Mouse (Mus musculus): ENCODE data around the gene Tesk1. TPM values are rescaled to one million over a fixed set of nuclear protein-coding genes. Genes with fewer than 3 reads are reported as not detected.

The Tesk1 gene
- total RNA-seq, 1 experiment = 12.4 TPM

- no peak for DNase-seq (ENCODE audit: low read depth, low spot score)
- Histone ChIP-seq H3K4me3 (ENCODE audit: insufficient read depth in 1 of 2, low read depth in 1 of 2, low read length in 2 of 2, poor library complexity in 1 of 2, severe bottlenecking in 1 of 2) (no peak overlapping the region), H3K9me3 (ENCODE audit: control insufficient read depth, insufficient read depth, low read depth, low read length) (no peaks in the 10 kb centered on the region), H3K4me1 (ENCODE audit: control insufficient read depth in 2 of 2, insufficient read depth in 2 of 2, low read length in 2 of 2, poor library complexity in 1 of 2) (peaks cover 0 to 13% of the 10 kb centered on the region in 2 experiments; a peak in 1 of 4 replicates), H3K9ac (ENCODE audit: insufficient read depth, low read depth, low read length, poor library complexity, severe bottlenecking) (no peak overlapping the region), H3K27ac (ENCODE audit: insufficient read depth, low read depth, low read length, poor library complexity, severe bottlenecking) (no peak overlapping the region), H3K36me3 (ENCODE audit: control insufficient read depth, insufficient read depth, low read length, poor library complexity, severe bottlenecking) (peaks cover 7% of the 10 kb centered on the region; the same call in 1 of the 2 replicates)
- in situ Hi-C loops (cut with MboI; ENCODE audit: low sequenced_read_pairs in 2 of 2, unreplicated experiment in 2 of 2) = no loop called here
- TF ChIP-seq MAFK (IDR thresholded peaks at IDR 0.05; ENCODE audit: insufficient read depth, low read depth, low read length) (no peak), HCFC1 (IDR thresholded peaks at IDR 0.05; ENCODE audit: borderline replicate concordance, insufficient read depth, low read length) (no peak), CHD2 (IDR thresholded peaks at IDR 0.05; ENCODE audit: low read depth, low read length) (no peak), ZC3H11A (IDR thresholded peaks at IDR 0.05; ENCODE audit: borderline replicate concordance, low read depth, low read length) (no peak), ZNF384 (IDR thresholded peaks at IDR 0.05; ENCODE audit: low read depth, low read length) (no peak)
Measured at GRCm38 (mm10) chr4:43417269-43418062, 24.3 kb upstream of the Tesk1 start.

DNA sequence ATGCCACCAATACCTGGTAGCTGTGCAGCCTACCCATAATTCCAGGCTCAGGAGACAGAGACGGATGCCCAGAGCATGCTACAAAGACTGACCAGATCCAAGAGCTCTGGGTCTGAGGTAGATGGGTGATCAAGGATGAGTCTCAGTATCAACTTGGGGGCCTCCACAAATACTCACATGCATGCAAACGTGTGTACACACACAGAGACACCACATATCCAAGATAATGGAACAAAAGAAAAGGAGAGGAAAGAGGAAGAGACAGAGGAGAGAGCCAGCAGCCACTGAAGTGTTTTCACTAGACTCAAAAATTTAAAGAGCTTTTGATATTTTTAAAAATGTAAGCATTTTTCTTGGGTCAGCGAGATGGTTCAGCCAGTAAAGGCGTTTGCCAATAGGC, 23.3 kb upstream of the Tesk1 start:
- H3K27ac ChIP-seq (ENCODE audit: insufficient read depth, low read depth, low read length, poor library complexity, severe bottlenecking) = no peak overlapping the region
- no peak overlapping the region for H3K9ac ChIP-seq (ENCODE audit: insufficient read depth, low read depth, low read length, poor library complexity, severe bottlenecking)
- H3K36me3 ChIP-seq (ENCODE audit: control insufficient read depth, insufficient read depth, low read length, poor library complexity, severe bottlenecking) = peaks cover 8% of the 10 kb centered on the region; the same call in 1 of the 2 replicates
- peaks cover 0 to 13% of the 10 kb centered on the region in 2 experiments; a peak in 1 of 4 replicates for H3K4me1 ChIP-seq (ENCODE audit: control insufficient read depth in 2 of 2, insufficient read depth in 2 of 2, low read length in 2 of 2, poor library complexity in 1 of 2)
- in situ Hi-C loops (cut with MboI; ENCODE audit: low sequenced_read_pairs in 2 of 2, unreplicated experiment in 2 of 2) = no loop called here
- no peak for TF ChIP-seq CHD2 (IDR thresholded peaks at IDR 0.05; ENCODE audit: low read depth, low read length)
- no peak for TF ChIP-seq MAFK (IDR thresholded peaks at IDR 0.05; ENCODE audit: insufficient read depth, low read depth, low read length)
- TF ChIP-seq ZC3H11A (IDR thresholded peaks at IDR 0.05; ENCODE audit: borderline replicate concordance, low read depth, low read length) = no peak
- TF ChIP-seq ZNF384 (IDR thresholded peaks at IDR 0.05; ENCODE audit: low read depth, low read length) = no peak
- TF ChIP-seq HCFC1 (IDR thresholded peaks at IDR 0.05; ENCODE audit: borderline replicate concordance, insufficient read depth, low read length) = no peak
- H3K4me3 ChIP-seq (ENCODE audit: insufficient read depth in 1 of 2, low read depth in 1 of 2, low read length in 2 of 2, poor library complexity in 1 of 2, severe bottlenecking in 1 of 2) = no peak overlapping the region
- no peaks in the 10 kb centered on the region for H3K9me3 ChIP-seq (ENCODE audit: control insufficient read depth, insufficient read depth, low read depth, low read length)
- no peak for DNase-seq (ENCODE audit: low read depth, low spot score)

DNA sequence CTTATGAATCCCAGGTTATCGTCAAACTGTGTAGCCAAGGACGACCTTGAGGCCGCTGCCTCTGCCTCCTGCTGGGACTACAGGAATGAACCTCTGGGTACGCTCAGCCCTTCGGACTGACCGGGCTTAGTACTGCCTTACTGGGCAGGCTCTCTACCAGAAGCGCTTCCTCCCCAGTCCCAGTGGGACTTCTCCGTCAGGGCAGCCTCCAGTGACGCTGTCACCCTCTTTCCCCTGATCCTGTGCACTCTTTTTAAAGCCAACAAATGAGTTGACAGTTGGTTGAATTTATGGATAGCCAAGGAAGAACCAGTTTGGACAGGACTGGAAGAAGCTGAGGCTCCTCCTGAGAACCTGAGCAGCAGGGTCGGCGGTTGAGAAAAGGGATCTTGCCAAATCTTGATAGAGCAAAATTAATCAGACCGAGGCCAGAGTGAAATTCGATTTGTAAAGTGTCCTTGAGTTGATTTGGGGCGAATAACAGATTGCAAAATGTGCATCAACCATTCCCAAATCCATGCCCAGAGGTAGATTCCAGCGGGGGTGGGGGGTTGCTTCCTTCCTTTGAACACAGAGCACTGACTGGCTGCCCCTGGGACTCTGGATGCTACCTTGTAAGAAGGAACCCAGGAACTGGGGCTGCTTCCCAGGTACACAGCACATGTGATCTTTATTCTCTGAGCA, 22.6 kb upstream of the Tesk1 start:
- no peak for TF ChIP-seq MAFK (IDR thresholded peaks at IDR 0.05; ENCODE audit: insufficient read depth, low read depth, low read length)
- TF ChIP-seq CHD2 (IDR thresholded peaks at IDR 0.05; ENCODE audit: low read depth, low read length) = no peak
- TF ChIP-seq HCFC1 (IDR thresholded peaks at IDR 0.05; ENCODE audit: borderline replicate concordance, insufficient read depth, low read length) = no peak
- TF ChIP-seq ZNF384 (IDR thresholded peaks at IDR 0.05; ENCODE audit: low read depth, low read length) = no peak
- no peak for TF ChIP-seq ZC3H11A (IDR thresholded peaks at IDR 0.05; ENCODE audit: borderline replicate concordance, low read depth, low read length)
- no peak for DNase-seq (ENCODE audit: low read depth, low spot score)
- H3K4me3 ChIP-seq (ENCODE audit: insufficient read depth in 1 of 2, low read depth in 1 of 2, low read length in 2 of 2, poor library complexity in 1 of 2, severe bottlenecking in 1 of 2) = no peak overlapping the region
- no peak overlapping the region for H3K9ac ChIP-seq (ENCODE audit: insufficient read depth, low read depth, low read length, poor library complexity, severe bottlenecking)
- no peak overlapping the region for H3K27ac ChIP-seq (ENCODE audit: insufficient read depth, low read depth, low read length, poor library complexity, severe bottlenecking)
- in situ Hi-C loops (cut with MboI; ENCODE audit: low sequenced_read_pairs in 2 of 2, unreplicated experiment in 2 of 2) = no loop called here
- peaks cover 14% of the 10 kb centered on the region; the same call in 1 of the 2 replicates for H3K36me3 ChIP-seq (ENCODE audit: control insufficient read depth, insufficient read depth, low read length, poor library complexity, severe bottlenecking)
- H3K4me1 ChIP-seq (ENCODE audit: control insufficient read depth in 2 of 2, insufficient read depth in 2 of 2, low read length in 2 of 2, poor library complexity in 1 of 2) = peaks cover 0 to 13% of the 10 kb centered on the region in 2 experiments; a peak in 1 of 4 replicates
- no peaks in the 10 kb centered on the region for H3K9me3 ChIP-seq (ENCODE audit: control insufficient read depth, insufficient read depth, low read depth, low read length)

- no peak overlapping the region for H3K27ac ChIP-seq (ENCODE audit: insufficient read depth, low read depth, low read length, poor library complexity, severe bottlenecking)
- H3K36me3 ChIP-seq (ENCODE audit: control insufficient read depth, insufficient read depth, low read length, poor library complexity, severe bottlenecking) = peaks cover 17% of the 10 kb centered on the region; the same call in 1 of the 2 replicates
- peaks cover 0 to 13% of the 10 kb centered on the region in 2 experiments; a peak in 1 of 4 replicates for H3K4me1 ChIP-seq (ENCODE audit: control insufficient read depth in 2 of 2, insufficient read depth in 2 of 2, low read length in 2 of 2, poor library complexity in 1 of 2)
- DNase-seq (ENCODE audit: low read depth, low spot score) = no peak
- no peak overlapping the region for H3K9ac ChIP-seq (ENCODE audit: insufficient read depth, low read depth, low read length, poor library complexity, severe bottlenecking)
- no peak overlapping the region for H3K4me3 ChIP-seq (ENCODE audit: insufficient read depth in 1 of 2, low read depth in 1 of 2, low read length in 2 of 2, poor library complexity in 1 of 2, severe bottlenecking in 1 of 2)
- no peaks in the 10 kb centered on the region for H3K9me3 ChIP-seq (ENCODE audit: control insufficient read depth, insufficient read depth, low read depth, low read length)
- no peak for TF ChIP-seq ZNF384 (IDR thresholded peaks at IDR 0.05; ENCODE audit: low read depth, low read length)
- TF ChIP-seq ZC3H11A (IDR thresholded peaks at IDR 0.05; ENCODE audit: borderline replicate concordance, low read depth, low read length) = no peak
- TF ChIP-seq CHD2 (IDR thresholded peaks at IDR 0.05; ENCODE audit: low read depth, low read length) = no peak
- TF ChIP-seq MAFK (IDR thresholded peaks at IDR 0.05; ENCODE audit: insufficient read depth, low read depth, low read length) = no peak
- no peak for TF ChIP-seq HCFC1 (IDR thresholded peaks at IDR 0.05; ENCODE audit: borderline replicate concordance, insufficient read depth, low read length)
- in situ Hi-C loops (cut with MboI; ENCODE audit: low sequenced_read_pairs in 2 of 2, unreplicated experiment in 2 of 2) = no loop called here
Measured at GRCm38 (mm10) chr4:43419801-43420281, 21.9 kb upstream of the Tesk1 start.

Measured in ES-E14 (cell line).